Mouse (Mus musculus) hindlimb bud, embryonic 11.5 days (tissue): Measurements from ENCODE around the gene Gm9918.
"Not testable (repeated sequence)": the region's sequence is repeated elsewhere in the genome, so short reads cannot be mapped to it uniquely, and the experiment has no call there.

ENCODE experiments used
- DNase-seq: peaks from one replicate; pipeline ENCODE4 v3.0.0-alpha.2; 2012; ENCODE audit warnings: low read depth, low spot score; ENCODE audit errors: extremely low spot score

The Gm9918 gene

GRCm38 (mm10) chr15:102270274-102270960 is at the start of gene Gm9918:
Gene Gm9918, plus strand, starts transcription at chr15:102270563.
- DNase-seq = no peak

GRCm38 (mm10) chr15:102222386-102222785 is 48.0 kb upstream of the Gm9918 start:
- no peak for DNase-seq

GRCm38 (mm10) chr15:102224186-102224991 is 46.0 kb upstream of the Gm9918 start:
- DNase-seq = no peak

- DNase-seq = no peak
These were observed 45.3 kb upstream of the Gm9918 start for GRCm38 (mm10) chr15:102224992-102225617.

GRCm38 (mm10) chr15:102225619-102226018 is 44.7 kb upstream of the Gm9918 start:
- DNase-seq = not testable (repeated sequence)

GRCm38 (mm10) chr15:102230408-102231321 is 39.7 kb upstream of the Gm9918 start:
- no peak for DNase-seq

- DNase-seq = no peak
These were observed 38.6 kb upstream of the Gm9918 start, which contains the start of gene Itgb7 for GRCm38 (mm10) chr15:102231748-102232147. Gene Itgb7, minus strand, starts transcription at chr15:102231944.

- DNase-seq = no peak
These were observed 37.6 kb upstream of the Gm9918 start for GRCm38 (mm10) chr15:102232764-102233163.

- no peak for DNase-seq
These were observed 36.5 kb upstream of the Gm9918 start for GRCm38 (mm10) chr15:102233896-102234295.

- no peak for DNase-seq
These were observed 34.9 kb upstream of the Gm9918 start for GRCm38 (mm10) chr15:102235371-102236027.

GRCm38 (mm10) chr15:102238543-102239259 is 31.7 kb upstream of the Gm9918 start:
- DNase-seq = no peak

GRCm38 (mm10) chr15:102239260-102239590 is 31.1 kb upstream of the Gm9918 start:
- DNase-seq = no peak

- no peak for DNase-seq
These were observed 30.5 kb upstream of the Gm9918 start for GRCm38 (mm10) chr15:102239851-102240250.

GRCm38 (mm10) chr15:102240607-102241006 is 29.8 kb upstream of the Gm9918 start:
- DNase-seq = no peak

GRCm38 (mm10) chr15:102242404-102243228 is 27.7 kb upstream of the Gm9918 start:
- DNase-seq = no peak

- DNase-seq = no peak
These were observed 26.9 kb upstream of the Gm9918 start for GRCm38 (mm10) chr15:102243229-102244190.

GRCm38 (mm10) chr15:102244306-102245191 is 25.8 kb upstream of the Gm9918 start:
- DNase-seq = no peak
